Mouse (Mus musculus) liver, postnatal 0 days (tissue): ENCODE data around the gene Angptl2.

ENCODE experiments used
- CTCF ChIP-seq: sonication (generic); IDR thresholded peaks from 2 replicates; pipeline ENCODE4 v1.5.1; 2016; ENCODE audit warnings: antibody characterized with exemption, low read depth
- EP300 ChIP-seq: IDR thresholded peaks from 2 replicates; pipeline ENCODE4 v1.6.1; 2016; ENCODE audit warnings: antibody characterized with exemption, low read depth, mild to moderate bottlenecking

- no peak for TF ChIP-seq CTCF
- TF ChIP-seq EP300 = no peak
These were observed 52.7 kb downstream of the Angptl2 start for GRCm38 (mm10) chr2:33268384-33269131.
